Mouse (Mus musculus) kidney, postnatal 4 days (tissue): ENCODE measurements around the gene Mlxipl.

Source experiments
- DNase-seq, 2 experiments: peaks; one replicate each; pipeline ENCODE4 v3.0.0; 2021; ENCODE audit warnings: mixed read lengths in 2 of 2

Mlxipl gene

GRCm38 (mm10) chr5:135185596-135185995, 95.9 kb downstream of the Mlxipl start:
- DNase-seq = peak; percentile 19 to 54

DNA sequence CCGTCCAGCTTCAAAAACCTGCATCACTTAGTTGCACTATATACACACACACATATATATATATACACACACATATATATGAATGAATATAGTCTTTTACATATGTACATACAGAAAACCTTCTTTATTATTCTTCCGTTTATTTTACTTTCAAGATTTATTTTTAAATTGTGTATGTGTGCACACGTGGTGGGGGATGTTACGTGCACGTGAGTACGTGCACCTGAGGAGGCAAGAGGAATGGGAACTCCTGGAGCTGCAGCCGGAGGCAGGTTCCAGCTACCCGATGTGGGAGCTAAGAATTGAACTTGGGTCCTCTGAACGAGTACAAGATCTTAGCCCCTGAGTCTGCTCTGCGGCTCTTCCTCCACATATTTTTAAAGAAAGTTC, 96.5 kb downstream of the Mlxipl start:
- DNase-seq = no peak

DNA sequence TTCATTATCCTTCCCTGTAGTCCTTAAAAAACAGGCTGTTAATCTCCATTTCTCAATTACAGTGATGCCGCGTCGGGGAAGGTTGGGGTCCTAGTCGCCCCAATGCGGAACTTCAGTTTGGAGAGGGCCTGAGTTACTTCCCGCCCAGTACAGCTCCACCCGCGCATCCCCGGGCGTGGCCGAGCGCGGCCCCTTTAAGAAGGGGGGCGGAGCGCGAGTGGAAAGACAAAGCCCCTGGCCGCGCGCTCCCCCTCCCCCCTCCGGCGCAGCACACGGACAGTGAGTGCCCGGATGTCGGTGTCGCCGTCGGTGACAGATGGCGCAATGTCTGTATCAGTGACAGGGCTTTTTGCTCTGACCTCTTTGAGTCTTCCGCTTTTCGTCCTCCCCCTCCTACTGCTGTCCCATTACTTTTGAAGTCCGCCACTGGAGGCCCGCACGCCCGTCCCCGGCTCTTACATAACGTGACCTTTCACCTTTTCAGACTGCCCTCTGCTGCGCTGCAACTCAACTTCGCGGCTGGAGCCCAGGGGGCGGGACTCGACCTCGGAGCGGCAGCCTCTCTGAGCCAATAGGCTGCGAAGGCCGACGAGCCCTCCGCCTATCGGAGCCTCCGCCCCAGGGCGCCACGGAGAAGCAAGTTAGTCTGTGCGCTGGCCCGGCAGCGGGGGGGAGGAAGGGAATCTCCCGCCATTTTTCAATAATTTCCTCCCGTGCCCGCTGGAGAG, 97.1 kb downstream of the Mlxipl start, which contains the start of gene Baz1b:
Gene Baz1b (plus strand): TSS at position 644 of the 728 bp plus-strand sequence.
- DNase-seq = peak; percentile 98 to 99

- DNase-seq = peak; percentile 65 to 83
These were observed 97.9 kb downstream of the Mlxipl start for GRCm38 (mm10) chr5:135187349-135188213.
